Mouse (Mus musculus) erythroblast, embryonic 14.5 days (primary cell): ENCODE measurements around the gene Ubl4b. TPM values are rescaled to one million over a fixed set of nuclear protein-coding genes. Genes with fewer than 3 reads are reported as not detected.

Source experiments
- H3K27me3 ChIP-seq: 2 replicates; pipeline ENCODE4 v1.6.1; 2012; ENCODE audit warnings: inconsistent platforms; ENCODE audit not compliant: control insufficient read depth
- H3K36me3 ChIP-seq: 2 replicates; pipeline ENCODE4 v1.6.1; 2012; ENCODE audit warnings: mild to moderate bottlenecking, inconsistent platforms; ENCODE audit not compliant: control insufficient read depth
- H3K4me1 ChIP-seq: 2 replicates; pipeline ENCODE4 v1.6.1; 2012; ENCODE audit warnings: inconsistent platforms; ENCODE audit not compliant: control insufficient read depth
- H3K4me3 ChIP-seq: replicated peaks from 2 replicates; pipeline ENCODE3; 2012; ENCODE audit warnings: moderate library complexity, mild to moderate bottlenecking, inconsistent platforms
- H3K9me3 ChIP-seq: 2 replicates; pipeline ENCODE4 v1.6.1; 2012; ENCODE audit warnings: low read length, inconsistent platforms, mixed read lengths; ENCODE audit not compliant: control insufficient read depth
- GATA1 ChIP-seq: IDR thresholded peaks from 2 replicates; pipeline ENCODE4 v1.6.1; 2012; ENCODE audit warnings: low read length, inconsistent platforms, mixed read lengths
- TAL1 ChIP-seq: IDR thresholded peaks from 3 replicates; pipeline ENCODE4 v1.6.1; 2012; ENCODE audit warnings: low read length, inconsistent platforms, mixed read lengths
- polyA plus RNA-seq: library from polyadenylated mRNA; stranded (reverse); fragments of >175 nt; gene quantifications from 2 replicates; pipeline ENCODE4 v1.2.3, GENCODE M21; 2012

Ubl4b gene
- polyA plus RNA-seq, 1 experiment: not detected

DNA sequence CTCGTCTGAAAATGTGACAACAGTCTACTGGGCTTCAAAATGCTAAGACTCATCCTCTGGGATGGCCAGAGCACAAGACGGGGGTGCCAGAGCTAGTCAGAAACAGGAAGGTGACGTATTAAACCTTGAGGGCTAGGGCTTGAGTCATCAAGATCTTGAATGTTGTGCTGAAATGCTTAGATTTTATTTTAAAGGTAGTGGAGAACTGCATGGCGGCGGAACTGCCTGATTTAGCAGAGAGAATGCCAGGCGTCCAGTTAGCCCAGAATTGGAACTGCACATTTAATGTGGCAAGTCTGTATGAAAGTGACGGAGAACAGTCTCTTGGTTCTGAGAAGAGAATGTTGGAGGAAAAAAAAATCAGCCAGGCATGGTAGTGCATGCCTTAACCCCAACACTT lies 19.9 kb downstream of the Ubl4b start:
- H3K27me3 ChIP-seq: peaks cover 17% of the 10 kb centered on the region
- H3K36me3 ChIP-seq: no peaks in the 10 kb centered on the region

DNA sequence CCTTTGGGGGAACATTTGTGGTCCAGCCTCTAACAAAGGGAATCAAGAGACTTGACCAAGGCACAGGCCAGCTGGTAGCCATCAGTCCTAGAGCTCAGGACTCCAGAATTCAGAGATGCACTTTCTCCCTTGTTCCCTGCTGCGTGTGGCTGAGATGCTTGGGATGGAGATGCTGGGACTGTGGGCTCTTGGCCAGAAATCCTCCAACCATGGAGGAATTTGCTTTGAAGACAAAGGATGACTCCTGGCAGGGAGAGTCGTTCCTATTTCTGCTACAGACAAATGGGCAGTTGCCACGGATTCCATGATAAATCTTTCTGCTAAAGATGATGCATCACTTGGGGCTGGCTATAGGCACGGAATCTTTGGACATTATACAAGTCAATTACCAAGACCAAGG lies 21.3 kb downstream of the Ubl4b start:
- Histone ChIP-seq H3K36me3 (no peaks in the 10 kb centered on the region), H3K4me3 (no peak overlapping the region), H3K9me3 (no peaks in the 10 kb centered on the region), H3K27me3 (peaks cover 13% of the 10 kb centered on the region), H3K4me1 (no peaks in the 10 kb centered on the region)
- TF ChIP-seq TAL1: no peak
- no peak for TF ChIP-seq GATA1

More for the DNA sequence above, 19.9 kb downstream of the Ubl4b start:
- Histone ChIP-seq H3K4me3 (no peak overlapping the region), H3K4me1 (no peaks in the 10 kb centered on the region), H3K9me3 (no peaks in the 10 kb centered on the region)
- TF ChIP-seq TAL1 (no peak), GATA1 (no peak)

DNA sequence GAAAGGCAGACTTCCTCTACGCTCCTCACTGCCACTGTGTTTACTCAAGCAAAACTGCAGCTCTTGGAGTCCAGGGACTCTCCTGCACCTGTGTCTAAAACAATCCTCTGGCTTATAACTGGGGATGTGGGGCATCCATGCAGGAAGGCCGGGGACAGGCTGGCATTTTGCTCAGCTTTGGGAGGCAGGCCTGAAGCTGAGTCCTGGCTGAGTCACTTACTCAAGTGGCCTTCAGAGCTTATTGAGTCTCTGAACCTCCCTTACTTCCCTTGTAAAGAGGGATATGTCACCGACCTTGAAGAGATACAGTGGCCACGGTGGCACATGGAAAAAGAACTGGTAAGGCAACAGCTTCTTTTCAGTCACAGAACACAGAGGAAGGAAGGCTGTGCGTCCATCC lies 24.3 kb downstream of the Ubl4b start:
- H3K9me3 ChIP-seq: no peaks in the 10 kb centered on the region
- no peak overlapping the region for H3K4me3 ChIP-seq
- H3K36me3 ChIP-seq: no peaks in the 10 kb centered on the region
- no peaks in the 10 kb centered on the region for H3K4me1 ChIP-seq
- TF ChIP-seq TAL1: no peak
- TF ChIP-seq GATA1: no peak
- no peaks in the 10 kb centered on the region for H3K27me3 ChIP-seq

DNA sequence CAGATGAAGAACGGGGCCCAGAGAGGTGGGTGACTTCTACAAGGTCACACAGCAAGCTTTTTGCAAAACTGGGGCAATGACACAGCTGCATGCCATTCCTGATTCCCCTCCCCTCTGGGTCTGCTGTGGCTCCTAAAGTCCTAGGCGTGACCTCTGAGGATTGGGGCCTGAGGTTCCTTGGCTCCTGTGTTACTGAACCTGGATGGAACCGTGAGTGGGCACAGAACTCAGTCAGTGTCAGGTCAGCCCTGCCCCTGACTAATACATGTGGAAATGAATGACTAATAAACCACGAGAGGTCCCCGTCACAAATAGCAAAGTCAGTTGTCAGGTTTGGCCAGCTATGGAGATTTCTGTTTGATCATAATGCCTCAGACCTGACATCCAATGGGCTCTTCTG lies 25.7 kb downstream of the Ubl4b start:
- H3K27me3 ChIP-seq: no peaks in the 10 kb centered on the region
- H3K4me3 ChIP-seq: no peak overlapping the region
- no peaks in the 10 kb centered on the region for H3K9me3 ChIP-seq
- H3K4me1 ChIP-seq: no peaks in the 10 kb centered on the region
- no peaks in the 10 kb centered on the region for H3K36me3 ChIP-seq
- TF ChIP-seq TAL1 (no peak), GATA1 (no peak)

DNA sequence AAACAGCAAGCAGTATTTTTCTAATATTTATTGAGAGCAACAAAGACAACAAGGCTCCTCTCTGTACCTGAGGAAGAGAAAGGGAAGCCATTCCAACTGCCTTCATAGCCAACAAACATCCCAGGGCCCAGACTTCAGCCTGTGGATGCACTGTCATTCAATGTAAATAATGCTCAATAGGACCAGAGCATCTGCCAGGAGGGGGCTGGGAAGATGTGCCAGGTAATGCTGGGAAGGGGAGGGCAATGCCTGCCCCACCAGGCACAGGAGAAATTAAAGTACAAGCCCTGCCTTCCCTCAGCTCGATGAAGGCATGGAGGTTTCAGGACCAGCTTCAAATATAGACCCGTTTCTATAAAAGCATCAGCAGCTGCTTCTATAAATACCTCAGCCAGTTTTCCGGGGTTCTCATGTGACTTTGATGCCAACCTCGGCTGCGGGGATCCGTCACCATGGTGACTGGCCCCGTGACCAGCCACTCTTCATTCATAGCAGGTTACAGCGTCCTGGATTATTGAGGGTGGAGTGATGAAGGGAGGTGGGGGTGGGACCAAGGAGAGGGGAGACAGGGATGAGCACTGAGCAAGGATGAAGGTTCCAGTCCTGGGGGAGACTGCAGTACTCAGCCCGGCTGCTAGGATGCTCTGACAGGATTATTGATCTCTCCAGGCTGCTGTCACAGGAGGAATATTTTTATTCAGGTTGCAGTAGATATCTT lies 26.3 kb downstream of the Ubl4b start:
- Histone ChIP-seq H3K4me3 (no peak overlapping the region), H3K27me3 (no peaks in the 10 kb centered on the region), H3K36me3 (no peaks in the 10 kb centered on the region), H3K4me1 (no peaks in the 10 kb centered on the region), H3K9me3 (no peaks in the 10 kb centered on the region)
- TF ChIP-seq GATA1 (no peak), TAL1 (no peak)

DNA sequence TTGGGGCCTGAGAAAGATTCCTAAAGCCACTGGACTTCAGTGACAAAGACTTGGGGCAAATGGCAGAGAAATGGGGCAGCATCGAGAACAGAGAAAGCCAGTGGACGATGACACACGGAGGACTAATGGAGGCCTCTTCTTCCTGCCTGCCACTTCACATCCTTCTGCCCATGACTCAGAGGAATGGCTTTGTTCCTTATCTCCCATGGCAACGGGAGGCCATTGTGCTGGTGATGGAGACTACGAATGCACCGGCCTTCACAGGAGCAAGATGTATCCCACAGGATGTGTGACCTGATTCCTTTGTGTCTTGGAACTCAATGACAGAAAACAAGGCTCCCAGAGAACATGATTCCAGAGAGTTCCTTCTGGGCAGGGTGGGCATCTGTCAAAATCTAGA lies 30.3 kb downstream of the Ubl4b start:
- Histone ChIP-seq H3K9me3 (no peaks in the 10 kb centered on the region), H3K27me3 (peaks cover 7% of the 10 kb centered on the region; the same call in 1 of the 2 replicates), H3K4me1 (no peaks in the 10 kb centered on the region), H3K4me3 (no peak overlapping the region), H3K36me3 (no peaks in the 10 kb centered on the region)
- no peak for TF ChIP-seq GATA1
- TF ChIP-seq TAL1: no peak

DNA sequence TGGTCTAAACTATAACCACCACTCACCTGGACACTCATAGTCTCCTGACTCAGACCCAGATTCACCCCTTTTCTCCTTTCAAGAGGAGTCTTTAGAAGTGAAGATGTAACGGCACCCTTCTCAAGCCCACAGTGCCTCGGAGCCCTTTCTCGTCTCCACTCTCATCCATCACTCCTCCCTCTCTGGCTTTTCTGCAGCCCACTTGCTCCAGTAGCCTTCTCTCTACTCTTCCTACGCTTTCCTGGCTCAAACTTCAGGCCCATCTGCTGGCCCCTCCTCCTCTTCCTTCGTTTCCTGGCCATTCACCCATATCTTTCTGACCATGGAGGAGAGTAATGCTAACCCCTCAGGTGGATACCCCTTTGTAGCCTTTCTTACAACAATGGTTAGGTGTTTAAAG lies 33.9 kb downstream of the Ubl4b start:
- no peaks in the 10 kb centered on the region for H3K9me3 ChIP-seq
- TF ChIP-seq GATA1 (no peak), TAL1 (no peak)
- no peaks in the 10 kb centered on the region for H3K36me3 ChIP-seq
- H3K4me1 ChIP-seq: no peaks in the 10 kb centered on the region
- peaks cover 40% of the 10 kb centered on the region for H3K27me3 ChIP-seq
- no peak overlapping the region for H3K4me3 ChIP-seq

DNA sequence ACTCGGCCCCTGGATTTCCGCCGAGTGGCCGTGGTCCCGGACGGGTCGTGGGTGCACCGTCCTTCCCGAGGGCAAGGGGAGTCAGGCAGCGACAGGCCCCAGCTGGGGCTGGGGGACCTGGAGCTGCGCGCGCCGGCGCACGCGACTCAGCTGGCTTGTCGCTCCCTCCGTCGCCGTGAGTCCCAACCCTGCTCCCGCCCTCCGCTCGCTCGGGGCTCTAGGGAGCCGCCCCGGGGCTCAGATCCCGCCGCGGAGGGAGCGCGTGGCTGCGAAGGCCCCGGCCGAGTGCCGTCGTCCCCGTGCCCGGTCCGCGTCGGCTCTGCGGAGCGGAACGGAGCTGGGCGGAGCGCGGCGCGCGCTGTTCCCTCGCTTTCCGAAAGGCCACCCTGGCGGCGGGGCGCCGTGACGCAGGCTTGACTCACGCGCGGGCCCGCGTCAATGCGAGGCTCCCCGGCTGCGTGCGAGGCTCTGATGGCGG lies 37.2 kb downstream of the Ubl4b start, which contains the start of gene Slc6a17:
Gene Slc6a17, minus strand, starts transcription at position 388 of the 478 bp plus-strand sequence.
- Histone ChIP-seq H3K9me3 (no peaks in the 10 kb centered on the region), H3K4me3 (no peak within 1 kb of the TSS), H3K36me3 (no peaks in the 10 kb centered on the region), H3K4me1 (no peaks in the 10 kb centered on the region), H3K27me3 (peaks cover 46% of the 10 kb centered on the region)
- TF ChIP-seq TAL1 (no peak), GATA1 (no peak)

DNA sequence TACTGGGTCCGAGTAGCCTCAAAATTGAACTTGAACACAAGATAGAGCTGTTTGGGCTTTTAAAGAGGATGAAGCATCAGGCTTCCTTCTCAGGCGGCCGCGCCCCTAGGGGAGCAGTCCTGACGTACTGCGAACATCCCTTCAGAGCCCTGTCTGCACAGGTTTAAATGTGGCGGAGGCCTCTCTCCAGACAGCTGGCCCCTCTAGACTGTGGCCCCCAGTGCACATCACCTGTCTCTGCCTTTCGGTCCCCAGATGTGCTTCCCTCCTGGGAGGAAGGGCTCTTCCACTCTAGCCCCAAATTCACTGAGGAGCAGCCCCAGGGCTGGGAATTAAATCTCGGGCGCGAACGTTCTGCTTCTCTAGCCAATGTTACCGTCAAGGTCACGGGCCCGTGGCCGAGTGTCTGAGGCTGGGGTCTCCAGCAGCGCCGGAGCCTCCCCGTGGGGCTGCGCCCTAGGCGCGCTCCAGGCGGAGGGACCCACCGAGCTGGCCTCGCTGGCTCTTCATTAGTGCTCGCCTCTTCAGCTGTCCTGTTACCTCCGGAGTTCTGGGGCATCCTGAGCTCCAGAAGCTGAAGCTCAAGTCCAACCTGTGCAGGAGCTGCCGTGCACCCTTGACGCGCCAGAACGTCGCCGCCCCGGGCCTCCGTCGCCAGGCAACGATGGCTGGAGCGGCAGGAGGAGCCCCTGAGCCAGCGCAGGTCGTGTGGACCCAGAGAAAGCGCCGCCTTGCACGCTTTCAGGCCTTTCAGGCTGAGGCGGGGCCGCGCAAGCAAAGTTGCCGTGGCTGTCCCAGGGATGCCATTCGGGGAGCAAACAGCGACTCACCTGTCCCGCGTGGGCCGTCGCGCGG lies 37.9 kb downstream of the Ubl4b start:
- Histone ChIP-seq H3K4me1 (no peaks in the 10 kb centered on the region), H3K36me3 (no peaks in the 10 kb centered on the region), H3K4me3 (no peak overlapping the region), H3K27me3 (peaks cover 46% of the 10 kb centered on the region), H3K9me3 (no peaks in the 10 kb centered on the region)
- no peak for TF ChIP-seq GATA1
- no peak for TF ChIP-seq TAL1
